Mouse (Mus musculus) subcutaneous adipose tissue, adult 2 months (tissue): Measurements from ENCODE around the gene Ppp1r35. TPM values are rescaled to one million over a fixed set of nuclear protein-coding genes. Genes with fewer than 3 reads are reported as not detected.

Source experiments
- polyA plus RNA-seq: library from polyadenylated mRNA; depleted of rRNA; stranded (reverse); fragments of >200 nt; gene quantifications from 2 replicates; pipeline ENCODE4 v1.2.3, GENCODE M21; 2012; ENCODE audit warnings: low replicate concordance; rRNA removed

The Ppp1r35 gene
- 24.9 and 28.3 TPM in 2 replicates for polyA plus RNA-seq

DNA sequence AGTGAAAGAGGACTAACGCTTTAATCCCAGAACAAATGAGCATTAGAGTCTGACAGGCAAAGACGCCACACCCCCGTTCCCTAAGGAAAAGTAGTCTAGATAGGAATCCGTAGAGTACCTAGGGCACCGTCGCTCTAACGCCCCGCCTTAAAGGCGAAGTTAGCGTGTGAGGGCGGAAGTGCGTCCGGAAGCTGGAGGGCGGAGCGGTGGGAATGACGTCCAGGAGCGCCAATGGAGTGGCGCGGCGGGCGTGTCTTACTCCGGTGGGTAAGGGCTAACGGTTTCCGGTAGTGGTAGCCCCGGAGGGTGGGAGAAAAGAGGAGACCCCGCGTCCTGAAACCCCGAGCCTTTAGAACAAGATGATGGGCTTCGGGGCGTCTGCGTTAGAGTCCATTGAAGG, at the start of gene Ppp1r35:
Gene Ppp1r35, plus strand, starts transcription at position 215 of the 400 bp plus-strand sequence.

DNA sequence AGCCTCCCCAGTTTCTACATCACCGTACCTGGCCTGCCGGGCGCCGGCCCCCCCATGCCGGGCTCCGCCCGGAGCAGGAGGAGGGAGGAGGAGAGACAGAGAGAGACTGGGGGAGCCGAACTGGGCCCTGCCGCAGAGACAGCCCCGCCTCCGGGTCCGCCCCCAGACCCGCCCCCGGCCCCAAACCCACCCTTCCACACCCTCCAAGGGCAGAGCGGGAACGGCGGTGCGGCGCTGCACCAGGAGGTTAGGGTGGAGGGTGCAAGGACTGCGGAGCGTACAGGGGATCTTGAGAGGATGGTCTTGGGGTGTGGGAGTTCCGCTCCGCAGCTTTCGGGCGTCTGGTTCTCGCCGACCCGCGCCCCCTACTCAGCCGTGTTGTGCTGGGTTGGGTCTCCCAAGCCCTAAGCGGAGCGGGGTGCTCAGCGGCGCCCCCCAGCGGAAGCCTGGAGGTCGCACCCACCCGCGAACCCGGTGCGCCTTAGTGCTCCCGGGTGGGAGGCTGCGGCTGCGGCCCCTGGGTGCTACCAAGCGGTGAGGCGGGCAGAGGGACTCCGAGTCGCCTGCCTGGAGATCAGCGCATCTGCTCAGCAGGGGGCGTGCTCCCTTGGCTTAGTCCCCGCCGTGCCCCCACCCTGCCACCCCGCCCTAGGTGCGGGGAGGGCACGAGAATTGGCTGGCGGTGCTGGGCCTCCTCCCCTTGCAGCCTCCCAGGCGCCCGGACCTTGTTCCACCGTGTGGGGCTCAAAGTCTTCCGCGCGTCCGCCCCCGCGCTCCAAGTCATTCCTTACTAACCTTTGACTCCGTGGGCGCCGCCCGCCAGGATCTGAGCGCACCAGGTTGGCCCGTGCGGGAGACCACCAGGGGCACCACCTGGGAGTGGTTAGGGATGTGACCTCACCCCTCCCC, 37.4 kb upstream of the Ppp1r35 start, which contains the start of gene Nyap1:
Gene Nyap1, minus strand, starts transcription at position 585 of the 909 bp plus-strand sequence.

DNA sequence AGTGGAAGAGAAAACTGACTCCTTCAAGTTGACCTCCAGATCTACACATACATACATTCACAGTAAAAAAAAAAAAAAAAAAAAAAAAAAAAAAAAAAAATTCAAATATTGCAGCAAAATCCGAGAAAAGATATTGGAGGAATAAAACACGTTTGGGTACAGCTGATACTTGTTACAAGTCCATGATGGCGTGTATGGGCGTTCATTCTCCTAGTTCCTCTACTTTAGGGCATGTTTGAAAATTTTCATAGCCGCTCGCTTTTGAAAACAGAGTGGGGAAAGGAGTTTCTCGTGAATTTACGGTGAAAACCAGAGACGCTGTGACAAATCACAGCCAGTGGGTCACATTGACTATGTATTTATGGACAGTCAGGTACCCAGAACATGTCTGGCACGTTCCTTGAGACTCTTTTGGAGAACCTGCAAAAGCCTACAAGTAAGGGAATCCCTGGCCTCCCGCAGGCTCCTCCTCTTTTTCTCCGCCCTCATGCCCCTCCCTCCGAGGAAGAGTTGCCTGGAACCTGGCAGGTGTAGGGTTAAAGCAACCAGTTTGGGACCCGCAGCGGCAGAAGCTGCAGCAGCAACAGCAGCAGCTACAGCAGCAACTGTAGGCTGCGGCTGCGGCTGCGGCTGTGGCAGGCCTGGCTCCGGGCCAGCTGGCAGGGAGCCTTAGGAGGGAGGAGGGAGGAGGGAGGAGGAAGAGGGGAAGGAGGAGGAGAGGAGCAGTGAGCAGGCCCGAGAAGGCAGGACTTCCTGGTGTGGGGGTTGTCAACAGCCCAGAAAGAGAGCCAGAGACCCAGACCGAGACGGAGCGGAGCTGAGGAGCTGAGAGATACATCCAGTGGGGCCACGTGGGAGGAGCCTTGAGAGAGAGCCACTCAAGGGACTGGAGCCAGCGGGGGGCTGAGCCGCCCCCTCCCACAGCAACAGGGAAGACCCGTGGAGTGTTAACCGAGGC, 33.2 kb upstream of the Ppp1r35 start, which contains the start of gene Tsc22d4:
Gene Tsc22d4, plus strand, starts transcription at position 517 of the 958 bp plus-strand sequence.

DNA sequence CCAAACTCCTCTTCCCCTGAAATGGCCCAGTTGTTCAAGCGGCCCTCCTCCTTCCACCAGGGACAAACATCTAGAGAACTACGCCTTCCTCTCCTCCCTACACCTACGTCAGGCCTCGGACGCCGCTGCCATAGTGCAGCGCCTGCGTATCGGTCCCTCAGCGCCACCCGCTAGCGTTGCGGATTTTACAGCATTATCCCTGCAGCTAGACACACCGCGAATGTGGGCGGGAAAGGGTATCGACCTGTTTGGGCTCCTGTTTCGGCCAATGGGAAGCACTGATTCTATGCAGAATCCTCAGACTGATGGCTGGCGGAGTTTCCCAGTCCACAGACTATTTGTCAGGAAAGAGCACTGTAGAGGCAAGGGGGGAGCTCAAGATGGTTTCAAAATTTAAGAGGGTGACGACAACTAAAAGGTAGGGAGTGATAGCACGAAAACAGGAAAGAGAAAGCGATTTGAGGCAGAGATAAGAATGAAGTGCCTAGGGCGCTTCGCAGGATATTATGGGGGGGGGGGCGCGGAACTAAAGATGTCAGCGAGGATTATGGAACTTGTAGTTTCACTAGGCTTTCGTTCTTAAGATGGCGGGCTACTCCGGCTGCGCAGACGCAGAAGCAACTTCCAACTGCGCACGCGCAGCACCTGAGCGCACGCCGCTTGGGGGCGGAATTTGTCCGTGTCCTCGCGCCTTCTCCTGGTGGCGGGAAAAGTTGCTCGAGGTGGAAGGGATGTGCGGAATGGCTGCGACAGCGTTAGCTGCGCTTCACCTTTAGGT, 8.7 kb downstream of the Ppp1r35 start, which contains the start of the genes Mepce and Zcwpw1:
Gene Mepce, minus strand, starts transcription at position 505 of the 778 bp plus-strand sequence.
Gene Zcwpw1, plus strand, starts transcription at position 648 of the 778 bp plus-strand sequence.

Other genes starting within 250 kb of the Ppp1r35 start
- not detected in 2 replicates for gene Epo, start 245.6 kb upstream of the Ppp1r35 start, polyA plus RNA-seq
- 882 and 932 TPM in 2 replicates for gene Gnb2, start 245.3 kb upstream of the Ppp1r35 start, polyA plus RNA-seq
- gene Actl6b, start 225.3 kb upstream of the Ppp1r35 start, polyA plus RNA-seq = 0.14 and 1.6 TPM in 2 replicates
- gene Tfr2, start 209.0 kb upstream of the Ppp1r35 start, polyA plus RNA-seq = 5.8 and 25.3 TPM in 2 replicates
- 85.2 and 108 TPM in 2 replicates for gene Mospd3, start 177.8 kb upstream of the Ppp1r35 start, polyA plus RNA-seq
- 140 and 168 TPM in 2 replicates for gene Pcolce, start 165.1 kb upstream of the Ppp1r35 start, polyA plus RNA-seq
- gene Fbxo24, start 149.8 kb upstream of the Ppp1r35 start, polyA plus RNA-seq = 0.71 and 0.79 TPM in 2 replicates
- gene Lrch4, start 149.7 kb upstream of the Ppp1r35 start, polyA plus RNA-seq = 37.2 and 60.0 TPM in 2 replicates
- 14.9 and 32.2 TPM in 2 replicates for gene Gm20605, start 149.7 kb upstream of the Ppp1r35 start, polyA plus RNA-seq
- 60.1 and 83.8 TPM in 2 replicates for gene Sap25, start 137.5 kb upstream of the Ppp1r35 start, polyA plus RNA-seq
- 29.5 and 86.2 TPM in 2 replicates for gene Irs3, start 133.1 kb upstream of the Ppp1r35 start, polyA plus RNA-seq
- gene Agfg2, start 94.1 kb upstream of the Ppp1r35 start, polyA plus RNA-seq = 32.7 and 54.1 TPM in 2 replicates
- gene Nyap1, start 37.2 kb upstream of the Ppp1r35 start, polyA plus RNA-seq = 0.77 and 4.9 TPM in 2 replicates
- 77.4 and 106 TPM in 2 replicates for gene Tsc22d4, start 33.1 kb upstream of the Ppp1r35 start, polyA plus RNA-seq
- gene Mepce, start 8.8 kb downstream of the Ppp1r35 start, polyA plus RNA-seq = 35.8 and 48.0 TPM in 2 replicates
- gene Zcwpw1, start 8.9 kb downstream of the Ppp1r35 start, polyA plus RNA-seq = 1.9 and 2.5 TPM in 2 replicates
- gene Pilra, start 57.4 kb downstream of the Ppp1r35 start, polyA plus RNA-seq = 2.6 and 7.9 TPM in 2 replicates
- 3.9 and 6.1 TPM in 2 replicates for gene Pilrb1, start 79.3 kb downstream of the Ppp1r35 start, polyA plus RNA-seq
- 4.4 and 4.8 TPM in 2 replicates for gene Pilrb2, start 93.0 kb downstream of the Ppp1r35 start, polyA plus RNA-seq
- not detected in 2 replicates for gene Cyp3a13, start 142.8 kb downstream of the Ppp1r35 start, polyA plus RNA-seq
- 0.09 and 0.14 TPM in 2 replicates for gene Gjc3, start 184.2 kb downstream of the Ppp1r35 start, polyA plus RNA-seq
- gene Azgp1, start 202.7 kb downstream of the Ppp1r35 start, polyA plus RNA-seq = 0.16 and 0.39 TPM in 2 replicates
- not detected in 2 replicates for gene Smok3a, start 242.4 kb downstream of the Ppp1r35 start, polyA plus RNA-seq
- not detected in 2 replicates for gene Smok3b, start 242.6 kb downstream of the Ppp1r35 start, polyA plus RNA-seq